Mouse (Mus musculus) forebrain, postnatal 0 days (tissue): Measurements from ENCODE around the gene Lax1. TPM values are rescaled to one million over a fixed set of nuclear protein-coding genes. Genes with fewer than 3 reads are reported as not detected.
"Not testable (repeated sequence)": the region's sequence is repeated elsewhere in the genome, so short reads cannot be mapped to it uniquely, and the experiment has no call there.

ENCODE experiments used
- ATAC-seq: fragments of 200-750 bp; cut with Nextera tagmentation; 2 replicates; pipeline ENCODE4 v1.8.0; 2017; ENCODE audit warnings: mild to moderate bottlenecking, moderate library complexity
- DNase-seq: peaks from one replicate; pipeline ENCODE4 v3.0.0-alpha.2; 2015
- H3K27ac ChIP-seq: fragments of 300-500 bp; sonication (generic); 2 replicates; pipeline ENCODE4 v1.5.1; 2014; ENCODE audit warnings: low read depth, mild to moderate bottlenecking, antibody characterized with exemption, low read length, moderate library complexity, mixed read lengths
- H3K27me3 ChIP-seq: fragments of 300-500 bp; sonication (generic); 2 replicates; pipeline ENCODE4 v1.6.1; 2014; ENCODE audit warnings: mild to moderate bottlenecking, low read length, mixed read lengths; ENCODE audit not compliant: insufficient read depth
- H3K36me3 ChIP-seq: fragments of 300-500 bp; sonication (generic); 2 replicates; pipeline ENCODE4 v1.6.1; 2014; ENCODE audit warnings: mild to moderate bottlenecking, moderate library complexity; ENCODE audit not compliant: insufficient read depth
- H3K4me1 ChIP-seq: fragments of 300-500 bp; sonication (generic); 2 replicates; pipeline ENCODE4 v1.6.1; 2014; ENCODE audit warnings: antibody characterized with exemption; ENCODE audit not compliant: insufficient read depth
- H3K4me2 ChIP-seq: fragments of 300-500 bp; sonication (generic); 2 replicates; pipeline ENCODE4 v1.6.1; 2014; ENCODE audit warnings: low read depth, mild to moderate bottlenecking, moderate library complexity
- H3K4me3 ChIP-seq: fragments of 300-500 bp; sonication (generic); 2 replicates; pipeline ENCODE4 v1.5.1; 2014; ENCODE audit warnings: low read depth, low read length, mixed read lengths
- H3K9ac ChIP-seq: fragments of 300-500 bp; sonication (generic); 2 replicates; pipeline ENCODE4 v1.6.1; 2014; ENCODE audit warnings: mild to moderate bottlenecking
- H3K9me3 ChIP-seq: fragments of 300-500 bp; sonication (generic); 2 replicates; pipeline ENCODE4 v1.6.1; 2016; ENCODE audit warnings: low read length
- CTCF ChIP-seq: sonication (generic); IDR thresholded peaks from 2 replicates; pipeline ENCODE4 v1.5.1; 2016; ENCODE audit warnings: antibody characterized with exemption, control low read depth, low read depth
- WGBS: fragments of 180-500 bp; shearing (Covaris S2); extraction: QIAGEN DNeasy Blood & Tissue Kit; methylation state at CpG from one replicate; pipeline ENCODE4 v1.1.7; 2014; 5-methylcytosine and 5-hydroxymethylcytosine counted together
- polyA plus RNA-seq: library from polyadenylated mRNA; unstranded; fragments of >200 nt; fragmentation: Nextera tagmentation; extraction: Ambion mirVana; gene quantifications from 2 replicates; pipeline ENCODE4 v1.2.1, GENCODE M21; 2015
- total RNA-seq: library from RNA; depleted of rRNA; stranded (reverse); fragments of >200 nt; gene quantifications from 2 replicates; pipeline ENCODE4 v1.2.3, GENCODE M21; 2014

Gene Lax1
- total and polyA plus RNA-seq, 2 experiments from 2014 or later = 0.10 to 0.14 TPM

GRCm38 (mm10) chr1:133670190-133670589 lies 19.7 kb downstream of the Lax1 start:
- Histone ChIP-seq H3K9ac (no peak overlapping the region), H3K9me3 (no peaks in the 10 kb centered on the region), H3K4me2 (no peak overlapping the region), H3K27me3 (no peaks in the 10 kb centered on the region), H3K36me3 (no peaks in the 10 kb centered on the region), H3K27ac (no peak overlapping the region), H3K4me3 (no peak overlapping the region), H3K4me1 (no peaks in the 10 kb centered on the region)
- ATAC-seq = no peak
- no peak for DNase-seq
- TF ChIP-seq CTCF = no peak
- 89% methylated on average over 12 of the region's 12 CpGs for WGBS

- H3K27ac ChIP-seq = no peak overlapping the region
- DNase-seq (no peak), ATAC-seq (no peak)
- no peak for TF ChIP-seq CTCF
- H3K27me3 ChIP-seq = no peaks in the 10 kb centered on the region
- H3K4me1 ChIP-seq = no peaks in the 10 kb centered on the region
- H3K4me2 ChIP-seq = no peak overlapping the region
- H3K9ac ChIP-seq = no peak overlapping the region
- H3K4me3 ChIP-seq = no peak overlapping the region
- H3K9me3 ChIP-seq = no peaks in the 10 kb centered on the region
- no peaks in the 10 kb centered on the region for H3K36me3 ChIP-seq
- 88% methylated on average over 3 of the region's 3 CpGs for WGBS
Measured at GRCm38 (mm10) chr1:133668618-133669017, 21.3 kb downstream of the Lax1 start.

GRCm38 (mm10) chr1:133667721-133668120 lies 22.2 kb downstream of the Lax1 start:
- no peaks in the 10 kb centered on the region for H3K4me1 ChIP-seq
- DNase-seq = no peak
- no peak overlapping the region for H3K27ac ChIP-seq
- no peak for TF ChIP-seq CTCF
- no peak overlapping the region for H3K4me2 ChIP-seq
- no peaks in the 10 kb centered on the region for H3K36me3 ChIP-seq
- H3K9me3 ChIP-seq = no peaks in the 10 kb centered on the region
- H3K4me3 ChIP-seq = no peak overlapping the region
- H3K9ac ChIP-seq = no peak overlapping the region
- ATAC-seq = no peak
- WGBS = 17% methylated on average over 7 of the region's 7 CpGs
- H3K27me3 ChIP-seq = no peaks in the 10 kb centered on the region

GRCm38 (mm10) chr1:133665713-133666112 lies 24.2 kb downstream of the Lax1 start:
- H3K27ac ChIP-seq, H3K4me1 ChIP-seq, H3K9me3 ChIP-seq, H3K27me3 ChIP-seq, ATAC-seq, DNase-seq, H3K4me2 ChIP-seq, H3K4me3 ChIP-seq, H3K9ac ChIP-seq, H3K36me3 ChIP-seq: not testable (repeated sequence)
- 84% methylated on average over 8 of the region's 8 CpGs for WGBS

GRCm38 (mm10) chr1:133664203-133664970 lies 25.5 kb downstream of the Lax1 start:
- WGBS = 62% methylated on average over 11 of the region's 11 CpGs

GRCm38 (mm10) chr1:133663427-133663826 lies 26.5 kb downstream of the Lax1 start:
- Histone ChIP-seq H3K4me3 (no peak overlapping the region), H3K4me2 (no peak overlapping the region), H3K36me3 (no peaks in the 10 kb centered on the region), H3K27me3 (no peaks in the 10 kb centered on the region), H3K9me3 (no peaks in the 10 kb centered on the region), H3K27ac (no peak overlapping the region), H3K9ac (no peak overlapping the region), H3K4me1 (peaks cover 15% of the 10 kb centered on the region)
- TF ChIP-seq CTCF = no peak
- WGBS = 74% methylated on average over 4 of the region's 4 CpGs
- ATAC-seq = no peak
- DNase-seq = no peak

More at GRCm38 (mm10) chr1:133664203-133664970, 25.5 kb downstream of the Lax1 start:
- H3K9me3 ChIP-seq = no peaks in the 10 kb centered on the region
- no peak overlapping the region for H3K4me3 ChIP-seq
- H3K27me3 ChIP-seq = no peaks in the 10 kb centered on the region
- TF ChIP-seq CTCF = no peak
- H3K4me1 ChIP-seq = peaks cover 9% of the 10 kb centered on the region
- H3K4me2 ChIP-seq = no peak overlapping the region
- no peak overlapping the region for H3K9ac ChIP-seq
- ATAC-seq = no peak
- no peaks in the 10 kb centered on the region for H3K36me3 ChIP-seq
- no peak for DNase-seq
- H3K27ac ChIP-seq = no peak overlapping the region

- 96% methylated on average over 7 of the region's 7 CpGs for WGBS
- Histone ChIP-seq H3K27me3 (no peaks in the 10 kb centered on the region), H3K36me3 (no peaks in the 10 kb centered on the region), H3K4me3 (no peak overlapping the region), H3K4me2 (no peak overlapping the region), H3K9me3 (no peaks in the 10 kb centered on the region), H3K4me1 (peaks cover 15% of the 10 kb centered on the region), H3K27ac (no peak overlapping the region), H3K9ac (no peak overlapping the region)
- no peak for ATAC-seq
- no peak for DNase-seq
- TF ChIP-seq CTCF = no peak
Measured at GRCm38 (mm10) chr1:133662941-133663340, 27.0 kb downstream of the Lax1 start.
